Mouse (Mus musculus) embryonic facial prominence, embryonic 15.5 days (tissue): ENCODE data around the gene Spty2d1. TPM values are rescaled to one million over a fixed set of nuclear protein-coding genes. Genes with fewer than 3 reads are reported as not detected.

Experiments
- ATAC-seq: fragments of 200-750 bp; cut with Nextera tagmentation; 2 replicates; pipeline ENCODE4 v1.8.0; 2017; ENCODE audit warnings: low read depth, moderate TSS enrichment; ENCODE audit not compliant: insufficient number of reproducible peaks, low FRiP score, low TSS enrichment
- H3K27ac ChIP-seq: fragments of 300-500 bp; sonication (generic); replicated peaks from 2 replicates; pipeline ENCODE4 v1.5.1; 2015; ENCODE audit warnings: mild to moderate bottlenecking, inconsistent platforms
- H3K27me3 ChIP-seq: fragments of 300-500 bp; sonication (generic); 2 replicates; pipeline ENCODE4 v1.6.1; 2015; ENCODE audit warnings: inconsistent platforms
- H3K36me3 ChIP-seq: fragments of 300-500 bp; sonication (generic); 2 replicates; pipeline ENCODE4 v1.6.1; 2015; ENCODE audit warnings: mild to moderate bottlenecking, inconsistent platforms
- H3K4me1 ChIP-seq: fragments of 300-500 bp; sonication (generic); 2 replicates; pipeline ENCODE4 v1.6.1; 2015; ENCODE audit warnings: inconsistent platforms
- H3K4me2 ChIP-seq: fragments of 300-500 bp; sonication (generic); replicated peaks from 2 replicates; pipeline ENCODE4 v1.6.1; 2015; ENCODE audit warnings: mild to moderate bottlenecking, inconsistent platforms
- H3K4me3 ChIP-seq: fragments of 300-500 bp; sonication (generic); replicated peaks from 2 replicates; pipeline ENCODE4 v1.5.1; 2015; ENCODE audit warnings: mild to moderate bottlenecking, inconsistent platforms
- H3K9ac ChIP-seq: fragments of 300-500 bp; sonication (generic); 2 replicates; pipeline ENCODE4 v1.6.1; 2015; ENCODE audit warnings: inconsistent platforms
- H3K9me3 ChIP-seq: fragments of 300-500 bp; sonication (generic); replicated peaks from 2 replicates; pipeline ENCODE4 v1.6.1; 2016; ENCODE audit warnings: inconsistent platforms
- WGBS: fragments of 180-500 bp; shearing (Covaris S2); methylation state at CpG from one replicate; pipeline ENCODE4 v1.1.7; 2015; 5-methylcytosine and 5-hydroxymethylcytosine counted together
- polyA plus RNA-seq: library from polyadenylated mRNA; unstranded; fragments of >200 nt; fragmentation: Nextera tagmentation; extraction: Ambion mirVana; gene quantifications from 2 replicates; pipeline ENCODE4 v1.2.1, GENCODE M21; 2015

The Spty2d1 gene
- 20.5 and 21.3 TPM in 2 replicates for polyA plus RNA-seq

DNA sequence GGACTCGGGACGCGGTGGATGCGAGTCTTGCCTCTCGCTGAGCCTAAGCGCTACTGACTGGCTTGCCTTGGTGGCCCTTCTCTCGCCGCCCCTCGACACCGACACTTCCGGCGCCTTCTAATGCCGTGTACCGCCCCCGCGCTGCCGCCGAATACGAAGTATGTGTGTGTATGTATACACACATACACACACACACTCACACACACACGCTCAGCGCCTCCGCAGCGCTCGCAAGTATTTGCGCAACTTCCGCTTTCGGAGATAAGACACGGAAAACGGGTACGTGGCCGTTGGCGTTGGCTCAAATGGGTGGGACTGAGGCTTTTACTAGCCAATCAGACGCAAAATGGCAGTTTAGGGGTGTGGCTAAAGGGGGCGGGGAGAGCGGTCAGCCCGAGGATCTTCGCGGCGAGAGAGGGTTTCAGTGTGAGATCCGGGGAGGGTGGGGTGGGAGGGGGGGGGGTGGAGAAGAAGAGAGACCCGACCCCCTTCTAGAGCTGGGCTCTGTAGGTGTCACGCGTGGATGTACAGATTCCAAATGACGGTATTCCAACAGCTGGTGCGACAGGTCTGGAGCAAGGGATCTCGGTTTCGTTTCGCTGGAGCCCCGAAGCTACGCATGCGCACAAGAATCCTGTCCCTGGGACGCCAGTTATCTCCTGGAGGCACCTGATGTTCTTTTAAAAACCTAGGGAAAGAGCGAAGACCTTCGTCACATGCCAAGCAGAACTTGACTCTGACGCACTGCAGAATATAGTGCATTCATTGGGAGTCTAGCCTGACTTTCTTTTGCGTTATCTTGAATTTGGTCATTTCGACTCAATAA, at the start of gene Spty2d1:
Spty2d1 (minus strand) TSS at position 244 of the 826 bp plus-strand sequence.
- Histone ChIP-seq H3K27ac (peak within 1 kb of the TSS; percentile 97), H3K9me3 (no peaks in the 10 kb centered on the region), H3K36me3 (no peaks in the 10 kb centered on the region), H3K27me3 (no peaks in the 10 kb centered on the region), H3K4me1 (peaks cover 34% of the 10 kb centered on the region), H3K4me3 (peak within 1 kb of the TSS; percentile 77), H3K9ac (peak within 1 kb of the TSS; percentile 77), H3K4me2 (peak within 1 kb of the TSS; percentile 85)
- under 1% methylated on average over 57 of the region's 57 CpGs for WGBS
- peak; percentile 96 for ATAC-seq

DNA sequence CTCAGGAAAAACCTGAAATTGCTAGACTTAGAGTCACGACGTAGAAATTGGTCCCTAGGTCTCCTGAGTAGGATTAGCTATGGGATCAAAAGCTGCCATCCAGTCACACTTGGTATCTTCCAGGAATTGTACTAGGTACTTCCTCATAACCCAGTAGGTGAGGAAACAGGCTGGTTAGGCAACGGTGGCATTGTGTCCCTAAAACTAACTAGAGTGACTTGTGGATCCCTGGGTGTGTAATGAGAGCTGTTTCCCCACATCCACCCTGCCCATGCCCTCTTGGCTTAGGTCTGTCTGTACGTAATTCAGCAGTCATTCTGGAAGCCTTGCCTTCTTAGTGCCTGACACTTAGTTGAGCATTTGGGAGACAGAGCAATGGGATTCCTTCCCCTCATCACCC, 48.1 kb upstream of the Spty2d1 start:
- Histone ChIP-seq H3K4me3 (no peak overlapping the region), H3K9me3 (no peaks in the 10 kb centered on the region), H3K27ac (no peak overlapping the region), H3K36me3 (0 out of 2 replicates have a peak, but pooled peaks cover 4% of the 10 kb centered on the region), H3K27me3 (no peaks in the 10 kb centered on the region), H3K4me1 (peaks cover 14% of the 10 kb centered on the region), H3K4me2 (no peak overlapping the region), H3K9ac (no peak overlapping the region)
- no peak for ATAC-seq
- WGBS = 77% methylated on average over 4 of the region's 4 CpGs

DNA sequence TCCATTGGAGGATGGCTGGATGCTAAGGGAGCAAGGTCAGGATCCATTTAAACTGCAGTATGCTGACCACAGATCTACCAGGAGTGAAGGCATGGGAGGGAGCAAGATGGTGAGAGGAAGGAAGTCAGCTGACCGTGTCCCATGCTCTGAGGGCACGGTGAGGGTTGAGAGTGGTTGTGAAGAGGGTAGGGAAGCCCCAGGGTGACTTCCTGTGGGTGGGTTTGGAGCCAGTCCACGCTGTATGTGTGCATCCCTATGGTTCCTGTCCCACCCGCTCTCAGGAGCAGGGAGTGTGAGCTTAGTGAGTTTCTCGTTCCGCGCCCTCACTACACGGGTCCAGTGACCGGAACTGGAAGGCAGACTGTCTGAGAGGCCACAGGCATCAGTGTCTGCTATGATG, 47.5 kb upstream of the Spty2d1 start:
- Histone ChIP-seq H3K4me1 (peaks cover 17% of the 10 kb centered on the region), H3K4me3 (no peak overlapping the region), H3K4me2 (no peak overlapping the region), H3K27me3 (no peaks in the 10 kb centered on the region), H3K36me3 (0 out of 2 replicates have a peak, but pooled peaks cover 4% of the 10 kb centered on the region), H3K27ac (no peak overlapping the region), H3K9me3 (no peaks in the 10 kb centered on the region), H3K9ac (no peak overlapping the region)
- ATAC-seq = no peak
- WGBS = 71% methylated on average over 9 of the region's 9 CpGs

DNA sequence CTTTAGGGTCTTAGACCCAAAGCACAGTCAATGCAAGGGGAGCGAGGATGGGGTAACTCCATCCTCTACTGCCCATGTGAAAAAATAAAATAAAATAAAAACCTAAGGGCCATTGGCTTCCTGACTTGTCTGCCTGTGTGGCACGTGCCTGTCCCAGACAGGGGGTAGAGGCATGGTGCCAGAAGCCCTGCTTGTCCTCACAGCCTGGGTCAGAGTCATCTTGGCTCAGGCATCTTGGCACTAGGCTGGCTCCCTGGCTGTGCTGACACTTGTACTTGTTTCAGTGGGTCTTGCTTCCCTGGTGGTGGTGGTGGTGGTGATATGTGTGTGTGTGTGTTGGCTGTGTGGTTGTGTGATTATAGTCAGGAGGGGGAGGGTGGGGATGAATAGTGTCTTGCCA, 46.5 kb upstream of the Spty2d1 start:
- 76% methylated on average over 2 of the region's 2 CpGs for WGBS
- no peaks in the 10 kb centered on the region for H3K27me3 ChIP-seq
- H3K27ac ChIP-seq = no peak overlapping the region
- no peak for ATAC-seq
- H3K4me1 ChIP-seq = peaks cover 17% of the 10 kb centered on the region
- no peaks in the 10 kb centered on the region for H3K9me3 ChIP-seq
- no peak overlapping the region for H3K4me2 ChIP-seq
- 0 out of 2 replicates have a peak, but pooled peaks cover 4% of the 10 kb centered on the region for H3K36me3 ChIP-seq
- no peak overlapping the region for H3K9ac ChIP-seq
- no peak overlapping the region for H3K4me3 ChIP-seq

DNA sequence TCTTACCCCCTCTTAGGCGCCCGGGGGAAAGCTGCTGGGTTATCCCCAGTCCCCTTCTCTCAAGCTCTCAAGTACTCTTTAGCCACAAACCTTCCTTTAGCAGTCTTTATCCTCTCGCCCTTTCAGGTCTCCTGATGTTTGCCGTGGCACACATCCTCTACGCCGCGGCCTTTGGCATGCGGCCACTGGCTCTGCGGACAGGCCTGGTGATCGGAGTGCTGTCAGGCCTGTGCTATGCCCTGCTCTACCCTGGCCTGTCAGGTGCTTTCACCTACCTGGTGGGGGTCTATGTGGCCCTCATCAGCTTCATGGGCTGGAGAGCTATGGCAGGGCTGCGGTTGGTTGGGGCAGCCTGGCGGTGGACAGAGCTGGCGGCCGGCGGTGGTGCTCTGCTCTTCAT, 45.1 kb upstream of the Spty2d1 start:
- 0 out of 2 replicates have a peak, but pooled peaks cover 4% of the 10 kb centered on the region for H3K36me3 ChIP-seq
- ATAC-seq = no peak
- WGBS = 93% methylated on average over 15 of the region's 15 CpGs
- no peak overlapping the region for H3K9ac ChIP-seq
- no peak overlapping the region for H3K4me3 ChIP-seq
- H3K9me3 ChIP-seq = no peaks in the 10 kb centered on the region
- H3K27me3 ChIP-seq = no peaks in the 10 kb centered on the region
- H3K4me2 ChIP-seq = no peak overlapping the region
- H3K4me1 ChIP-seq = peaks cover 17% of the 10 kb centered on the region
- H3K27ac ChIP-seq = no peak overlapping the region

DNA sequence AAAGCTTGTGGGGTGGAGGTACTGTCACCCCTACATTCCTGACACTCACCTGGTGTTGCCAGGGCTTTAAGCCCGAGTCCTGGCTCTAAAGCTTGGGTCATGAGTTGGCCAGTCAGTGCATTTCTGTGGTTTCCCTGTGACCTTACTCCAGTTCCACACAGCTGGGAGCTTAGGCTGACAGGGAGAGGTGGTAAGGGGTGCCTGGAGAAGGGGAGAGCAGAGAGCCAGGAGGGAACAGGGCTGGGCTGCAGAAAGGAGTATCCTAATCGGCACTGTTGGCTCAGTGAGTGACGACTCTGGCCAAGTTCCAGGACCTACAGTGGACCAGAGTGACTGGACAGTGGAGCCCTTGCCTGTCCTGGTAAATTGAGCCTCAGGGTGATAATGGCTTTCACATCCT, 44.1 kb upstream of the Spty2d1 start:
- Histone ChIP-seq H3K4me1 (peaks cover 17% of the 10 kb centered on the region), H3K27me3 (no peaks in the 10 kb centered on the region), H3K27ac (peak overlapping the region; percentile 90; the same call in 1 of the 2 replicates), H3K4me3 (peak overlapping the region; percentile 89; the same call in 1 of the 2 replicates), H3K9me3 (no peaks in the 10 kb centered on the region), H3K9ac (no peak overlapping the region), H3K36me3 (0 out of 2 replicates have a peak, but pooled peaks cover 4% of the 10 kb centered on the region), H3K4me2 (peak overlapping the region; percentile 87)
- WGBS = 30% methylated on average over 3 of the region's 3 CpGs
- ATAC-seq = no peak

DNA sequence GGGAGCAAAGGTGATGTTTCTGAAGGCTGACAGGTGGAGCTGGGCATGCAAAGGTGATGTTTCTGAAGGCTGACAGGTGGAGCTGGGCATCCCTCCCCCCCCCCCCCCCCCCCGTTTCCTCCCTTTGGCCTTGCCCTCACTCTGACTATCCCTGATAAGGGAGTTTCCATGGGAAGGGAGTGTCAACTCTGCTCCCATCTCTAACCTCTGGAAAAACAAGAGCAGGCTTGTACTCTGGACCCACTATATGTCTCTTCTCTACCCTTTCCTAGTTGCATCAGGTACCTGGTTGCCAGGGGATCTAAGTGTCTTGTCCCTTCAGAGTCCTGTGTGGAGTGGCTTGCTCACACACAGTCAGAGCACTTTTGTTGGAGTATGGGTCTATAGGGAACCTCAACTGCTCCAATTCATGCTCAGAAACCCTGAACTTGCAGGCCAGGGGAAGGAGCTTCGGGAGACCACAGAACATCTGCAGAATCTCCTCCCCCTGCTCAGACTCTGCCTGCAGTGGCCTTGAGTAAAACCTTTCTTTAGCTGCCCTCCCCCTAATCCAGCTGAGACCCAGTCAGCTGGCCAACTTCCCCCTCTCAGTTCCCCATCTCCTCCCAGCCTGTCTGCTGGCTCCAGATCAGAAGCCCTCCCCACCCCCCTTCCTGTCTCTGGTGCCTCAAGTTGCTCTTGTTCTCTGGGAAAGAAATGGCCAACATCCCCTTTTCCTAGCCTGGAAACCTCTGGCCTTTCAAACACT, 43.4 kb upstream of the Spty2d1 start:
- WGBS = 4% methylated on average over 2 of the region's 2 CpGs
- Histone ChIP-seq H3K27ac (peak overlapping the region; percentile 90), H3K27me3 (no peaks in the 10 kb centered on the region), H3K4me1 (peaks cover 17% of the 10 kb centered on the region), H3K9ac (no peak overlapping the region), H3K4me2 (peak overlapping the region; percentile 87), H3K4me3 (peak overlapping the region; percentile 89), H3K9me3 (no peaks in the 10 kb centered on the region), H3K36me3 (0 out of 2 replicates have a peak, but pooled peaks cover 4% of the 10 kb centered on the region)
- no peak for ATAC-seq

DNA sequence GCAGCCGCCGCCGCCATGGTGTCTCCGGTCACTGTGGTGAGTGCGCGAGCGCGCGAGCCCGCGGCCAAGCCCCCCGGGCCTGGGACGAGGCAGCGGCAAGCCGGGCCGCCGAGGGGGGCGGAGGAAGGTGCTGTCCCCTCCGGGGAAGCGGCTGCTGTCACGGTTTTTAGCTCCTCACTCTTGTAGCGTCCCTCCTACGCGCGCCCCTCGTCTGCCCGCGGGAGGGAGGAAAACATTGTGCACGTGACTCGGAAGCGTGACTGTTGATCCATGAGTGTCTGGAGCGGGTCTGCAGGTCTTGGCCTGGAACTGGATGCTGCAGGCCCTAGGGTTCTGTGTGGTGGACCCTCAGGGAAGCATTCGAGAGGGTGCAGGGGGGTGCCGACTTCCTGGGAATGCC, 42.6 kb upstream of the Spty2d1 start:
- under 1% methylated on average over 34 of the region's 34 CpGs for WGBS
- Histone ChIP-seq H3K27ac (peak overlapping the region; percentile 90), H3K4me3 (peak overlapping the region; percentile 89), H3K4me2 (peak overlapping the region; percentile 87), H3K9ac (peak overlapping the region; percentile 65), H3K9me3 (no peaks in the 10 kb centered on the region), H3K36me3 (0 out of 2 replicates have a peak, but pooled peaks cover 4% of the 10 kb centered on the region), H3K4me1 (peaks cover 17% of the 10 kb centered on the region), H3K27me3 (no peaks in the 10 kb centered on the region)
- peak; percentile 55 for ATAC-seq

DNA sequence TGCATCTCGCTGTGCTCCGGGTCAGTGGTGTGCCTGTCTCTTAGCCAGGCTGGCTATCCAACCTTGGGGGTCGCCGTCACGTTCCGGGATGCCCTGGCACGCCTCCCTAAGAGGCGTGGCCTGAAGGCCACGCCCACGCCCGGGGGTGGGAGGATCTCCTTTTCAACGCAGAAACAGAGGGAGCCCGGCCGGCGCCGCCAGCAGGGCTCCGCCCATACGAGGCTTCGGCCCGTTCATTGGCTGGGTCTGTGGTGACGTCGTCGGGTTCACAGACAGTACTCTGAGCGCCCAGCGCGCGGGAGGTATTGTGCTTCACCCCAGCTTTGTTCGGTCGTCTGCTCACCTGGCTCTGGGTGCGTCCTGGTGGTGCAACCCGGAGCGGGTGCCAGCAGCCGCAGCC, 42.2 kb upstream of the Spty2d1 start, which contains the start of gene Tmem86a:
Tmem86a (plus strand) TSS at position 236 of the 400 bp plus-strand sequence.
- Histone ChIP-seq H3K27me3 (no peaks in the 10 kb centered on the region), H3K27ac (peak within 1 kb of the TSS; percentile 90), H3K9me3 (no peaks in the 10 kb centered on the region), H3K36me3 (0 out of 2 replicates have a peak, but pooled peaks cover 4% of the 10 kb centered on the region), H3K4me3 (peak within 1 kb of the TSS; percentile 89), H3K4me1 (peaks cover 17% of the 10 kb centered on the region), H3K9ac (peak within 1 kb of the TSS; percentile 65), H3K4me2 (peak within 1 kb of the TSS; percentile 87)
- WGBS = under 1% methylated on average over 33 of the region's 33 CpGs
- peak; percentile 98 for ATAC-seq

DNA sequence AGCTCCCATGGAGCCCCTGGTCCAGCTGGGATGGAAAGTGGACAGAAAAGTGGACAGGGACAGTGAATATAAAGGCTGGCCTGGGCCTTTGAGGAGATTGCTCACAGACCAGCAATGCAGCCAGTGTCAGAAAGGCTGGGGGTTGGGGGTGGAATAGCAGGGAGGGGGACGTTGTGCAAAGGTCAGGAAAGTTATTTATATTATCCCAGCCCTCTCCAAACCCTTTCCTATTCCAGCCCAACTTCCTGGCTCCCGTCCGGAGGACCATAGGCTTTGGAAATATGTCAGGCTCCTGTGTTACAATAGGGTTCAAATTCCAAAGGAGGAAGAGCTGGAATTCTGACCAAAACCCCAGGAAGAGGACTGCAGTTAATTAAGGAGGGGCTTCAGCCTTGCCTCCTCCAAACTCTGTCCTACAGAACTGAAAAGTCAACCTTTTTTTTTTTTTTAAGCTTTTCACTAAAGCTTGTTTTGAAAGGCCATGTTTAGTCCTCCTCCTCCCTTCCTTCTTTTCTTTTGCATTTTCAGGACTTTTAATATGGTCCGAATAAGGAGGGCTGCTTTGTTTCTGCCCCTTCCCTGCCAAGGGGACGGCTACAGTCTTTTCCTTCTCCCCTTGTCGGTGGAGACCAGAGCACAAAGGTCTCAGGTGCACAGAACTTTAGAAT, 34.7 kb upstream of the Spty2d1 start:
- H3K9me3 ChIP-seq = no peaks in the 10 kb centered on the region
- 29% methylated on average over 6 of the region's 6 CpGs for WGBS
- H3K27me3 ChIP-seq = no peaks in the 10 kb centered on the region
- H3K27ac ChIP-seq = peak overlapping the region; percentile 45
- ATAC-seq = no peak
- H3K36me3 ChIP-seq = no peaks in the 10 kb centered on the region
- no peak overlapping the region for H3K4me2 ChIP-seq
- peaks cover 10% of the 10 kb centered on the region; the same call in 1 of the 2 replicates for H3K4me1 ChIP-seq
- H3K9ac ChIP-seq = no peak overlapping the region
- H3K4me3 ChIP-seq = no peak overlapping the region
